Mouse (Mus musculus) liver, adult (tissue): Measurements from ENCODE around the gene Otud7a.

Source experiments
- GATA4 ChIP-seq: IDR thresholded peaks from 2 replicates; pipeline ENCODE4 v1.6.1; 2014; ENCODE audit warnings: mild to moderate bottlenecking, low read length; ENCODE audit not compliant: insufficient replicate concordance

Otud7a gene

GRCm38 (mm10) chr7:63620776-63621340 is 176.3 kb downstream of the Otud7a start:
- TF ChIP-seq GATA4, result no peak

GRCm38 (mm10) chr7:63637651-63638050 is 193.1 kb downstream of the Otud7a start:
- no peak for TF ChIP-seq GATA4

GRCm38 (mm10) chr7:63644002-63644401 is 199.5 kb downstream of the Otud7a start:
- no peak for TF ChIP-seq GATA4

GRCm38 (mm10) chr7:63647136-63647535 is 202.6 kb downstream of the Otud7a start:
- TF ChIP-seq GATA4, result no peak

GRCm38 (mm10) chr7:63660261-63660660 is 215.7 kb downstream of the Otud7a start:
- no peak for TF ChIP-seq GATA4

- TF ChIP-seq GATA4, result no peak
Observed at GRCm38 (mm10) chr7:63662757-63663156, 218.2 kb downstream of the Otud7a start.

- no peak for TF ChIP-seq GATA4
Observed at GRCm38 (mm10) chr7:63665496-63665895, 220.9 kb downstream of the Otud7a start.

GRCm38 (mm10) chr7:63667986-63668741 is 223.6 kb downstream of the Otud7a start:
- TF ChIP-seq GATA4, result no peak

GRCm38 (mm10) chr7:63668951-63669350 is 224.4 kb downstream of the Otud7a start:
- no peak for TF ChIP-seq GATA4

- no peak for TF ChIP-seq GATA4
Observed at GRCm38 (mm10) chr7:63671904-63672303, 227.4 kb downstream of the Otud7a start.

GRCm38 (mm10) chr7:63676631-63677030 is 232.1 kb downstream of the Otud7a start:
- no peak for TF ChIP-seq GATA4

GRCm38 (mm10) chr7:63677149-63677548 is 232.6 kb downstream of the Otud7a start:
- TF ChIP-seq GATA4, result no peak

GRCm38 (mm10) chr7:63687056-63687455 is 242.5 kb downstream of the Otud7a start:
- no peak for TF ChIP-seq GATA4

GRCm38 (mm10) chr7:63697921-63698320 is 253.4 kb downstream of the Otud7a start:
- TF ChIP-seq GATA4, result no peak

- TF ChIP-seq GATA4, result no peak
Observed at GRCm38 (mm10) chr7:63717903-63718302, 273.4 kb downstream of the Otud7a start.

- TF ChIP-seq GATA4, result no peak
Observed at GRCm38 (mm10) chr7:63719183-63719944, 274.8 kb downstream of the Otud7a start.
